Mouse (Mus musculus) midbrain, embryonic 16.5 days (tissue): ENCODE results near the gene Crk. TPM values are rescaled to one million over a fixed set of nuclear protein-coding genes. Genes with fewer than 3 reads are reported as not detected.
"Not testable (repeated sequence)": the region's sequence is repeated elsewhere in the genome, so short reads cannot be mapped to it uniquely, and the experiment has no call there.

Experiments
- ATAC-seq: fragments of 200-750 bp; cut with Nextera tagmentation; 2 replicates; pipeline ENCODE4 v1.8.0; 2017; ENCODE audit warnings: moderate TSS enrichment
- H3K27ac ChIP-seq: fragments of 300-500 bp; sonication (generic); 2 replicates; pipeline ENCODE4 v1.5.1; 2014; ENCODE audit warnings: mild to moderate bottlenecking, low read length, mixed read lengths
- H3K27me3 ChIP-seq: fragments of 300-500 bp; sonication (generic); 2 replicates; pipeline ENCODE4 v1.6.1; 2014; ENCODE audit warnings: low read depth, low read length, mixed read lengths; ENCODE audit not compliant: control insufficient read depth, insufficient read depth
- H3K36me3 ChIP-seq: fragments of 300-500 bp; sonication (generic); 2 replicates; pipeline ENCODE4 v1.6.1; 2014; ENCODE audit warnings: mild to moderate bottlenecking, low read length, moderate library complexity, mixed read lengths; ENCODE audit not compliant: control insufficient read depth, insufficient read depth
- H3K4me1 ChIP-seq: fragments of 300-500 bp; sonication (generic); 2 replicates; pipeline ENCODE4 v1.6.1; 2014; ENCODE audit warnings: mild to moderate bottlenecking, low read length, mixed read lengths; ENCODE audit not compliant: control insufficient read depth, insufficient read depth
- H3K4me2 ChIP-seq: fragments of 300-500 bp; sonication (generic); 2 replicates; pipeline ENCODE4 v1.6.1; 2014; ENCODE audit warnings: mild to moderate bottlenecking, low read length, mixed read lengths
- H3K4me3 ChIP-seq: fragments of 300-500 bp; sonication (generic); 2 replicates; pipeline ENCODE4 v1.5.1; 2014; ENCODE audit warnings: low read depth, mild to moderate bottlenecking, low read length, moderate library complexity, mixed read lengths
- H3K9ac ChIP-seq: fragments of 300-500 bp; sonication (generic); 2 replicates; pipeline ENCODE4 v1.6.1; 2014; ENCODE audit warnings: low read depth, low read length, mixed read lengths
- H3K9me3 ChIP-seq: fragments of 300-500 bp; sonication (generic); replicated peaks from 2 replicates; pipeline ENCODE4 v1.6.1; 2014; ENCODE audit warnings: mild to moderate bottlenecking, low read length, mixed read lengths; ENCODE audit not compliant: control insufficient read depth, poor library complexity, severe bottlenecking
- WGBS: fragments of 180-500 bp; shearing (Covaris S2); extraction: QIAGEN DNeasy Blood & Tissue Kit; methylation state at CpG from one replicate; pipeline ENCODE4 v1.1.7; 2014; 5-methylcytosine and 5-hydroxymethylcytosine counted together
- polyA plus RNA-seq: library from polyadenylated mRNA; unstranded; fragments of >200 nt; fragmentation: Nextera tagmentation; extraction: Ambion mirVana; gene quantifications from 2 replicates; pipeline ENCODE4 v1.2.1, GENCODE M21; 2015

The Crk gene
- polyA plus RNA-seq, 1 experiment from 2014 or later = 105 TPM

DNA sequence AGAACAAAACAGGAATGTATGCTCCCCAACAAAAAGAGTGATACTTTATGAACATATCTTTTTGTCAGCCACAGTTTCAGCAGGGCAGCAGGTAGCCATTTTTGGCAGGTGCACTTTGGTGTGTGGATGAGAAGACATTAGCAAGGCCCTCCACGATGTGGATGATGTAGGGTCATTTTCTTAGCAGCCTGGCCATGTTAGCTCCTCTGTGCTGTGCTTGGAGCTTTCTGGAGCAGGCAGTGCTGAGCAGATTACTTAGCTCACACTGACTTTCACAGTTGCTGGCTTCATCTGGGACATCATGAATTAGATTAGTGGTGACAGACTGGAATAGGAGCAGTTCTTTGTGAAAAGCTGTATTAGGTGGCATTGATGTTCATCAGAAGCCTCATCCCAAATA lies 10.9 kb downstream of the Crk start:
- Histone ChIP-seq H3K4me2 (no peak overlapping the region), H3K9ac (no peak overlapping the region), H3K4me1 (peaks cover 5% of the 10 kb centered on the region), H3K36me3 (peaks cover 11% of the 10 kb centered on the region), H3K27ac (no peak overlapping the region), H3K4me3 (no peak overlapping the region), H3K27me3 (no peaks in the 10 kb centered on the region), H3K9me3 (no peaks in the 10 kb centered on the region)
- 94% methylated on average over 1 of the region's 1 CpGs for WGBS
- ATAC-seq = no peak

DNA sequence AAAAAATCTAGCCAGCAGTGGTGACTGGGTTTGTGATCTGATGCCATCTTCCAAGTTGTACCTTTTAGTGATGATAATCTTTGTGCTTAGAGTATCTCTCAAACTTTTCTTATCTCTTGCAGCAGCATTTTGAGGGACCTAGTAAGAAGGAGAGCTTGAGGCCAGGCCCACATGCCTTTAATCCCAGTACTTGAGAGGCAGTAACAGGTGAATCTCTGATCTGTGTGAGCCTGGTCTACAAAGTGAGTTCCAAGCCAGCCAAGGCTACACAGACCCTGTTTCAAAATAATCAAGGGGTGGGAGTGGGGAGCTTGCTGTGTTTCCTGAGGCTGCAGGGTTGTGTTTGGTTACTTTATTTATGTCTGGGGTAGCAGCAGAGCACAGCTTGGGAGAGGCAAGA lies 12.0 kb downstream of the Crk start:
- ATAC-seq = no peak
- Histone ChIP-seq H3K4me1 (peaks cover 2% of the 10 kb centered on the region), H3K9ac (no peak overlapping the region), H3K27me3 (no peaks in the 10 kb centered on the region), H3K27ac (no peak overlapping the region), H3K4me3 (no peak overlapping the region), H3K36me3 (peaks cover 11% of the 10 kb centered on the region), H3K4me2 (no peak overlapping the region), H3K9me3 (no peaks in the 10 kb centered on the region)

DNA sequence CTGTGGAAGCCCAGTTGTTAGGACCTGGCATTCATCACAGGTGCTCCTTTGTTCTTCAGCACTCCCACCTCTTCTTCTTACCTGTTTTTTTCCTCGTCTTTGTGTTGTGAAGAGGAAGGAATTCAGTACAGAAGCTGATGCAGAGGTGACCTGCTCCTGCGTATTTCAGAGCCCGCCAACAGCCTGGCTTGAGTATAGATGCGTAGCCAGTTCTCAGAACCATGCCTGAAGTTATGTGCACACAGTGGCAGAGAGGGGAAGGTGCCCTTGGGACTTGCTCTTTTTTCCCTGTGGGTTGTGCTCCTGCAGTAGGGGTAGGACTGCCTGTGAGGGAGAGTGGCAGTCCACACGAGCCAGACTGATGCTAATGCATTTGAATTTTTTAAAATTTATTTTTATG lies 14.5 kb downstream of the Crk start:
- H3K36me3 ChIP-seq = peaks cover 20% of the 10 kb centered on the region

DNA sequence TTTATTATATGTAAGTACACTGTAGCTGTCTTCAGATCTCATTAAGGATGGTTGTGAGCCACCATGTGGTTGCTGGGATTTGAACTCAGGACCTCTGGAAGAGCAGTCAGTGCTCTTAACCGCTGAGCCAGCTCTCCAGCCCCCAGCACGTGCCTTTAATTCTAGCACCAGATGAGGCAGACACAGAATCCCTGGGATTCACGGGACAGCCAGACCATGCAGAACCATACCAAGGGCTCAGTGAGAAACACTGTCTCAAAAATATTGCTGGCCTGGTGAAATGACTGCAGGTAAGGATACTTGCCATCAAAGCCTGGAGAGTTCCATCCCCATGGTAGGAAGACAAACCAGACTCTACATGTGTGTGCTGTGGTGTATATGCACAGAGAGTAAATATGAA lies 18.4 kb downstream of the Crk start:
- H3K4me2 ChIP-seq, H3K4me1 ChIP-seq, H3K27ac ChIP-seq, H3K9me3 ChIP-seq, H3K9ac ChIP-seq, H3K27me3 ChIP-seq, ATAC-seq, H3K4me3 ChIP-seq: not testable (repeated sequence)
- WGBS = 96% methylated on average over 3 of the region's 3 CpGs
- H3K36me3 ChIP-seq = peaks cover 34% of the 10 kb centered on the region

More for the DNA sequence above, 14.5 kb downstream of the Crk start:
- Histone ChIP-seq H3K27me3 (no peaks in the 10 kb centered on the region), H3K27ac (no peak overlapping the region), H3K9me3 (no peaks in the 10 kb centered on the region), H3K9ac (no peak overlapping the region), H3K4me3 (no peak overlapping the region), H3K4me1 (no peaks in the 10 kb centered on the region), H3K4me2 (no peak overlapping the region)
- 92% methylated on average over 5 of the region's 5 CpGs for WGBS
- no peak for ATAC-seq

DNA sequence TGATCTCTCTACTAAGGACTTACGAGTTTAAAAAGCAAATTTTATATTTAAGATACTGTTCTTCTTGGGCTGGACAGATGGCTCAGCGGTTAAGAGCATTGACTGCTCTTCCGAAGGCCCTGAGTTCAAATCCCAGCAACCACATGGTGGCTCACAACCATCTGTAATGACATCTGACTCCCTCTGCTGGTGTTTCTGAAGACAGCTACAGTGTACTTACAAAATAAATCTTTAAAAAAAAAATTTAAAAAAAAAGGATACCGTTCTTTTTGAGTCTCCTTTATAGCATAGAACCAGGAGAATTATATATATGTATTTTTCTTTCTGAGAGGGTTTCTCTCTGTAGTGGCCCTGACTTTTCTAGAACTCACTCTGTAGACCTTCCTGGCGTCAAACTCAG lies 21.5 kb downstream of the Crk start:
- 95% methylated on average over 5 of the region's 5 CpGs for WGBS
- H3K27ac ChIP-seq = no peak overlapping the region

DNA sequence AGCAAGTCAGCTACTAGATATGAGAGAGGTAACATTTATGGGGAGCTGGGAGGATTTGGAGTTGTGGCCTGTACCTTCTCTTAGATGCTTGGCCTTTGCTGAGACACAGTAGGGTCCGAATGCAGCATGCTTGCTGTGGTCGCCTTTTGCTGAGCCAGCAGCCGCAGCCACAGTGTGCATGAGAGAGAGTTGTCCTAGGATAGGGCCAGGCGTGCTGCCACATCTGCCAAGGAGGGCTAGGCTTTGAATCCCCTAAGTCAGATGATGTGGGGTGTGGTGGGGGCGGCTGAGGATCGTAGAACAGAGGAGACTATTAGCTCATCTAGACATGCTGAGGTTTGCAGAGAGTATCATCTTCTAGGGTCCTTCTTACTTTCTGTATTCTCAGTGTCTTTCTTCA lies 23.7 kb downstream of the Crk start:
- 94% methylated on average over 6 of the region's 6 CpGs for WGBS
- Histone ChIP-seq H3K4me3 (no peak overlapping the region), H3K4me2 (no peak overlapping the region), H3K9ac (no peak overlapping the region), H3K4me1 (no peaks in the 10 kb centered on the region), H3K27me3 (no peaks in the 10 kb centered on the region), H3K27ac (no peak overlapping the region), H3K9me3 (no peaks in the 10 kb centered on the region), H3K36me3 (peaks cover 27% of the 10 kb centered on the region)
- no peak for ATAC-seq

More for the DNA sequence above, 21.5 kb downstream of the Crk start:
- Histone ChIP-seq H3K9ac (no peak overlapping the region), H3K27me3 (no peaks in the 10 kb centered on the region), H3K9me3 (no peaks in the 10 kb centered on the region), H3K4me2 (no peak overlapping the region), H3K4me3 (no peak overlapping the region), H3K4me1 (no peaks in the 10 kb centered on the region), H3K36me3 (peaks cover 29% of the 10 kb centered on the region)
- ATAC-seq = no peak

DNA sequence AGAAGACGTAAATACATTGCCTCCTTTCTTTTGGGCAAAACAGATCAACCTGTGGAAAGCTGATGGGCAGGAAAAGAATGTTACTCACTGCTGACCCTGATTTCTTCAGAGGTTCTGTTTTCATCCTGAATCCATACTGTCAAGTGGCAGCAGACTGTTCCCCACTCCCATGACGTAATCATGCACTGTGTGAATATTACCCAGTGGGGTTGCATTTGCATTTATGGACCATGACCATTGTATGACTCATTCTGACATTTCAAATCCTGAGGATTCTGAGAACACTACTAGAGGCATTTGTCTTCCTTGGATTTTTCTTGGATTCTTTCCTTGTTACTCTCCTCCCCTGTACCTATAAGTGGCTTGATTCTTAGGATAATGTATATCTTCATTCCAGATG lies 24.7 kb downstream of the Crk start:
- Histone ChIP-seq H3K4me1 (no peaks in the 10 kb centered on the region), H3K9ac (no peak overlapping the region), H3K27ac (no peak overlapping the region), H3K4me2 (no peak overlapping the region), H3K4me3 (no peak overlapping the region), H3K9me3 (no peaks in the 10 kb centered on the region), H3K36me3 (peaks cover 22% of the 10 kb centered on the region), H3K27me3 (no peaks in the 10 kb centered on the region)
- no peak for ATAC-seq
- WGBS = 93% methylated on average over 2 of the region's 2 CpGs

DNA sequence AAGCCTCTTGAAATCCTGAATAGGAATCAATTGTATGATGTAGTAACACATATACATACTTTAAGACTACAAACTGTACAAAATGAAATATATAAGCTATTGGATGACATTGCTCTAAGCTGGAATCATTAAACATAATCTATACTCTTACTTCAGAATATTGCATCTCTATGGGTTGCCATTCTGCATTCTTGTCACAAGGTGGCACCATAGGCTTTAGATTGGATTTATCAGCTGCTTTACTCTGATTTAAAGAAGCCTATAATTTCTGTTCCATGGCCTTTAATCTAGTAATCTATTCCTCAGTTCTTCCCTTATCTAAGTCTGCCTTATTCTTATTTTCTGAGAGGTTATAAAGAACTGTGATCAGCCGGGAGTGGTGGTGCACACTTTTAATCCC lies 34.9 kb downstream of the Crk start:
- Histone ChIP-seq H3K9me3 (no peaks in the 10 kb centered on the region), H3K27me3 (no peaks in the 10 kb centered on the region), H3K27ac (no peak overlapping the region), H3K36me3 (no peaks in the 10 kb centered on the region), H3K4me2 (no peak overlapping the region), H3K4me1 (no peaks in the 10 kb centered on the region), H3K9ac (no peak overlapping the region), H3K4me3 (no peak overlapping the region)
- ATAC-seq = no peak
- WGBS = 97% methylated on average over 1 of the region's 1 CpGs

DNA sequence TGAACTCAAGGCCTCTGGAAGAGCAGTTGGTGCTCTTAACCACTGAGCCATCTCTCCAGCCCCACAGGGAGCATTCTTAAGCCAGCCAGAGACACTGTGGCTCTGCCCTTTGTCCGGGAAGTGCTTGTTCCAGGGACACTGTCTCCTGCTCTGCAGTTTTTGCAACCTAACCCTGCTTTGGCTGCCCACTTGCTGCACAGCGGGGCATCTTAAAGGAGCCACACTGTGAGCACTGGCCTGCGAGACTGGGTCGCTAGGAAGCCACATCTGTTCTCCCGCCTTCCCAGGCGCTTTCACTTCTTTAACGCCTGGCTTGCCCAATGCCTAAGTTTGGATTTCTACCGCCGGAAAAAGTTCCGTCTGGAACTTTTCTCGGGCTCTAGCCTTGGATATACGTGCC lies 36.5 kb downstream of the Crk start:
- ATAC-seq = no peak
- WGBS = 17% methylated on average over 12 of the region's 12 CpGs
- Histone ChIP-seq H3K4me1 (no peaks in the 10 kb centered on the region), H3K4me2 (no peak overlapping the region), H3K27ac (no peak overlapping the region), H3K4me3 (no peak overlapping the region), H3K9ac (no peak overlapping the region), H3K9me3 (no peaks in the 10 kb centered on the region), H3K36me3 (no peaks in the 10 kb centered on the region), H3K27me3 (no peaks in the 10 kb centered on the region)
